Mouse (Mus musculus) CH12.LX (cell line): ENCODE data around the gene Sirt4. TPM values are rescaled to one million over a fixed set of nuclear protein-coding genes. Genes with fewer than 3 reads are reported as not detected.

Experiments used
- DNase-seq: peaks from one replicate; pipeline ENCODE4 v3.0.0-alpha.2; 2013; ENCODE audit errors: extremely low read depth
- H3K27ac ChIP-seq: 2 replicates; pipeline ENCODE4 v1.5.1; 2012; ENCODE audit warnings: low read depth, mild to moderate bottlenecking, control low read depth, moderate library complexity; ENCODE audit not compliant: insufficient read depth
- H3K27me3 ChIP-seq: replicated peaks from 2 replicates; pipeline ENCODE3; 2012; ENCODE audit warnings: inconsistent platforms
- H3K36me3 ChIP-seq, 2 experiments: replicated peaks in 1 of 2; 2 replicates each; pipeline versions ENCODE3 to v1.6.1; 2012; ENCODE audit warnings: inconsistent platforms in 1 of 2, low read length in 1 of 2, mild to moderate bottlenecking in 1 of 2, mixed read lengths in 1 of 2, moderate library complexity in 1 of 2; ENCODE audit not compliant: control insufficient read depth in 1 of 2, insufficient read depth in 1 of 2
- H3K4me1 ChIP-seq, 2 experiments: 2 replicates each; pipeline ENCODE4 v1.6.1; 2012; ENCODE audit warnings: inconsistent platforms in 1 of 2, moderate library complexity in 1 of 2; ENCODE audit not compliant: insufficient read depth in 2 of 2, control insufficient read depth in 1 of 2
- H3K4me2 ChIP-seq: 2 replicates; pipeline ENCODE4 v1.6.1; 2012; ENCODE audit warnings: low read depth, mild to moderate bottlenecking, control low read depth; ENCODE audit not compliant: poor library complexity, insufficient read depth, severe bottlenecking
- H3K4me3 ChIP-seq, 3 experiments: fragments of 150-350 bp in 1 of 3; sonication (generic) in 1 of 3; replicated peaks in 1 of 3; 2 replicates each; pipeline versions ENCODE3 to v1.5.1; 2011 to 2012; ENCODE audit warnings: low read depth in 2 of 3, low read length in 2 of 3, mild to moderate bottlenecking in 2 of 3, moderate library complexity in 2 of 3, control low read depth in 1 of 3, improper control_type of control experiment in 1 of 3, inconsistent platforms in 1 of 3, mixed read lengths in 1 of 3; ENCODE audit not compliant: poor library complexity in 1 of 3
- H3K79me2 ChIP-seq: replicated peaks from 2 replicates; pipeline ENCODE4 v1.6.1; 2012; ENCODE audit warnings: mild to moderate bottlenecking, moderate library complexity; ENCODE audit not compliant: control insufficient read depth, poor library complexity, insufficient read depth, severe bottlenecking; ENCODE audit errors: extremely low read depth
- H3K9ac ChIP-seq: 2 replicates; pipeline ENCODE4 v1.6.1; 2012; ENCODE audit warnings: low read depth, mild to moderate bottlenecking, control low read depth, moderate library complexity; ENCODE audit not compliant: insufficient read depth
- H3K9me3 ChIP-seq: replicated peaks from 2 replicates; pipeline ENCODE3; 2012; ENCODE audit warnings: low read length, inconsistent platforms, mixed read lengths
- BHLHE40 ChIP-seq: IDR thresholded peaks from 2 replicates; pipeline ENCODE4 v1.6.1; 2011; ENCODE audit warnings: mild to moderate bottlenecking, low read depth, low read length, improper control_type of control experiment
- CHD2 ChIP-seq: IDR thresholded peaks from 2 replicates; pipeline ENCODE4 v1.6.1; 2011; ENCODE audit warnings: low read length, improper control_type of control experiment
- CTCF ChIP-seq, 2 experiments: IDR thresholded peaks in 1 of 2; conservative IDR thresholded peaks in 1 of 2; 2 replicates each; pipeline ENCODE4 v1.5.1; 2011 to 2012; ENCODE audit warnings: low read depth in 2 of 2, low read length in 2 of 2, improper control_type of control experiment in 1 of 2, inconsistent platforms in 1 of 2, mild to moderate bottlenecking in 1 of 2, moderate library complexity in 1 of 2
- EP300 ChIP-seq: IDR thresholded peaks from 2 replicates; pipeline ENCODE4 v1.6.1; 2011; ENCODE audit warnings: low read length, improper control_type of control experiment
- ETS1 ChIP-seq: conservative IDR thresholded peaks from 2 replicates; pipeline ENCODE4 v1.6.1; 2012; ENCODE audit warnings: low read depth, mild to moderate bottlenecking, inconsistent platforms, low read length, improper control_type of control experiment, moderate library complexity
- HCFC1 ChIP-seq: IDR thresholded peaks from 2 replicates; pipeline ENCODE4 v1.6.1; 2012; ENCODE audit warnings: low read depth, mild to moderate bottlenecking, inconsistent platforms, low read length, improper control_type of control experiment
- IRF4 ChIP-seq: IDR thresholded peaks from 2 replicates; pipeline ENCODE4 v1.6.1; 2014; ENCODE audit warnings: low read depth, mild to moderate bottlenecking, inconsistent platforms, low read length, improper control_type of control experiment
- KAT2A ChIP-seq: IDR thresholded peaks from 2 replicates; pipeline ENCODE4 v1.6.1; 2012; ENCODE audit warnings: low read length, improper control_type of control experiment, inconsistent platforms; ENCODE audit not compliant: insufficient replicate concordance
- MAX ChIP-seq: IDR thresholded peaks from 2 replicates; pipeline ENCODE4 v1.6.1; 2011; ENCODE audit warnings: low read length, improper control_type of control experiment
- NRF1 ChIP-seq: IDR thresholded peaks from 2 replicates; pipeline ENCODE4 v1.6.1; 2014; ENCODE audit warnings: low read depth, mild to moderate bottlenecking, inconsistent platforms, low read length, improper control_type of control experiment, moderate library complexity
- TCF12 ChIP-seq: IDR thresholded peaks from 2 replicates; pipeline ENCODE4 v1.6.1; 2014; ENCODE audit warnings: low read depth, mild to moderate bottlenecking, inconsistent platforms, low read length, improper control_type of control experiment
- USF1 ChIP-seq: IDR thresholded peaks from 2 replicates; pipeline ENCODE4 v1.6.1; 2014; ENCODE audit warnings: low read depth, mild to moderate bottlenecking, inconsistent platforms, low read length, improper control_type of control experiment
- ZKSCAN1 ChIP-seq: IDR thresholded peaks from 2 replicates; pipeline ENCODE4 v1.6.1; 2012; ENCODE audit warnings: low read depth, inconsistent platforms, low read length, improper control_type of control experiment, borderline replicate concordance
- ZNF384 ChIP-seq: IDR thresholded peaks from 2 replicates; pipeline ENCODE4 v1.6.1; 2012; ENCODE audit warnings: low read depth, low read length, improper control_type of control experiment, inconsistent platforms
- dilution Hi-C: fragments of 300-500 bp; cut with MboI; formaldehyde crosslinking; loops from 2 replicates; pipeline ENCODE4 v1.14.3; 2020; ENCODE audit warnings: low sequenced_read_pairs; ENCODE audit not compliant: extremely low pct_unique_long_range_greater_than_20kb, extremely low pct_ligation_motif_present
- in situ Hi-C: fragments of 300-500 bp; cut with MboI; formaldehyde crosslinking; loops from 3 replicates; pipeline ENCODE4 v1.14.3; 2019; ENCODE audit warnings: low sequenced_read_pairs, low pct_ligation_motif_present, low pct_unique_long_range_greater_than_20kb, mixed read lengths
- polyA plus RNA-seq: library from polyadenylated mRNA; unstranded; fragments of >175 nt; gene quantifications from 2 replicates; pipeline ENCODE4 v1.2.1, GENCODE M21; 2012; ENCODE audit warnings: low read depth; ENCODE audit not compliant: insufficient read length
- total RNA-seq, 2 experiments: library from RNA; depleted of rRNA; stranded (reverse); fragments of 300-350 nt in 1 of 2; fragments of >200 nt in 1 of 2; gene quantifications; 2 replicates each; pipeline ENCODE4 v1.2.3; 2012 to 2014

Gene Sirt4
- total and polyA plus RNA-seq, 3 experiments, result 10.0 to 18.0 (median 13.3) TPM

GRCm38 (mm10) chr5:115437242-115437944, 47.1 kb downstream of the Sirt4 start:
- H3K36me3 ChIP-seq, result peaks cover 0 to 14% of the 10 kb centered on the region in 2 experiments
- dilution Hi-C loops, result no loop called here
- DNase-seq, result no peak
- H3K4me2 ChIP-seq, result no peak overlapping the region
- H3K27ac ChIP-seq, result no peak overlapping the region
- H3K79me2 ChIP-seq, result no peaks in the 10 kb centered on the region
- no peak for TF ChIP-seq USF1
- TF ChIP-seq EP300, result no peak
- no peak for TF ChIP-seq IRF4
- TF ChIP-seq BHLHE40, result no peak
- H3K27me3 ChIP-seq, result no peaks in the 10 kb centered on the region
- in situ Hi-C loops, result no loop called here
- no peak overlapping the region for H3K4me3 ChIP-seq
- H3K4me1 ChIP-seq, result peaks cover 7 to 51% of the 10 kb centered on the region in 2 experiments
- H3K9me3 ChIP-seq, result no peaks in the 10 kb centered on the region
- no peak overlapping the region for H3K9ac ChIP-seq

DNA sequence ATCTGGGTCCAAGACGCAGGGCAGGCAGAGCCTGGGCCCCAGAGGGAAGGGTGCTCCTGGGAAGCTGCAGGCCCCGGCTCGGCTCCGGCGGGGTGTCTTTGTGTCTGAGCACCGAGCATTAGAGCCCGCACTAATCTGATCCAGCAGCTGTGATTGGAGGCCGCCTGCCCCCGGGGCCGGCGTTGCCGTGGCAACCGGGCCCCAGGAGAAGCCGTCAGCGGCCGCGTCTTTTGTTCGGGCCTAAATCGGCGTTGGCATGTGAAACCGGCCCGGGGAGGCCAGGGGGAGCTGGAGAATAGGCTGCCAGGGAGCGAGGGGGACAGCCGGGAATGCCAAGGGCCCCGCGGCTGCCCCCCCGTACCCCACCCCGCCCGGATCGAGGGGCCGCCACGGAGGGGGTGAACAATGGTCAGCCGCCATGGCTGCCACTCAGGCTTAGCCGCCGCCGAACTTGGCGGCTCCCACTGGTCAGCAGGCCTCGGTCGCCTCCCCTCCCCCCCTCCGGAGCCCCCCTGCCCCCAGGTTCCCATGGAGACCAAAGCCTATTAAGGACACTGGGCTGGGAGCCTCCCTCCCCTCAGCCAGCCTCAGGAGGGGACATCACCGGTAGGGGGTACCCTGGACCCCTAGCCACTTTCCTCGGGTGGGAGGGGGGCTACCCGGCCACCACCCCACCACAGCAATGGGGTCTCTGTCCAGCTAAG, 48.0 kb downstream of the Sirt4 start:
- in situ Hi-C loops, result no loop called here
- H3K4me2 ChIP-seq, result no peak overlapping the region
- H3K4me3 ChIP-seq, result peak overlapping the region in 1 of 3 experiments; percentile 41

GRCm38 (mm10) chr5:115435755-115436379, 48.7 kb downstream of the Sirt4 start:
- Histone ChIP-seq H3K4me2 (0 out of 2 replicates have a peak overlapping the region, but pooled peaks have one; percentile 12), H3K4me1 (peaks cover 7 to 47% of the 10 kb centered on the region in 2 experiments), H3K9ac (no peak overlapping the region), H3K9me3 (no peaks in the 10 kb centered on the region), H3K27me3 (no peaks in the 10 kb centered on the region), H3K79me2 (no peaks in the 10 kb centered on the region), H3K36me3 (peaks cover 0 to 9% of the 10 kb centered on the region in 2 experiments), H3K4me3 (peak overlapping the region in 1 of 3 experiments; percentile 41)
- dilution Hi-C loops, result no loop called here
- DNase-seq, result peak; percentile 62
- TF ChIP-seq BHLHE40 (peak; percentile 5; the same call in 1 of the 2 replicates), ETS1 (peak; percentile 50), CHD2 (0 out of 2 replicates have a peak, but pooled peaks have one; percentile 26), NRF1 (0 out of 2 replicates have a peak, but pooled peaks have one; percentile 16), EP300 (0 out of 2 replicates have a peak, but pooled peaks have one; percentile 54), HCFC1 (no peak), TCF12 (peak; percentile 75), MAX (no peak)
- TF ChIP-seq, all 38 proteins: peak for 6
- in situ Hi-C loops, result no loop called here
- no peak overlapping the region for H3K27ac ChIP-seq

More for the DNA sequence above, 48.0 kb downstream of the Sirt4 start:
- DNase-seq, result peak; percentile 68
- TF ChIP-seq ZKSCAN1, result no peak
- no peak for TF ChIP-seq CTCF (conservative IDR thresholded peaks at IDR 0.05 in 1 of 2, IDR thresholded peaks at IDR 0.05 in 1 of 2; ENCODE audit: low read depth in 2 of 2, low read length in 2 of 2)
- no peak for TF ChIP-seq ZNF384
- TF ChIP-seq KAT2A, result no peak
- TF ChIP-seq ETS1, result no peak
- TF ChIP-seq HCFC1, result no peak
- H3K4me1 ChIP-seq, result peaks cover 7 to 51% of the 10 kb centered on the region in 2 experiments
- H3K9me3 ChIP-seq, result no peaks in the 10 kb centered on the region
- no peaks in the 10 kb centered on the region for H3K79me2 ChIP-seq
- H3K9ac ChIP-seq, result no peak overlapping the region
- no peaks in the 10 kb centered on the region for H3K27me3 ChIP-seq
- dilution Hi-C loops, result no loop called here
- no peak overlapping the region for H3K27ac ChIP-seq
- peaks cover 0 to 9% of the 10 kb centered on the region in 2 experiments for H3K36me3 ChIP-seq
